Mouse (Mus musculus) limb, embryonic 15.5 days (tissue): Measurements from ENCODE around the gene 4933428G20Rik. TPM values are rescaled to one million over a fixed set of nuclear protein-coding genes. Genes with fewer than 3 reads are reported as not detected.

Experiments
- ATAC-seq: fragments of 200-750 bp; cut with Nextera tagmentation; 2 replicates; pipeline ENCODE4 v1.8.0; 2017; ENCODE audit warnings: low read depth, moderate TSS enrichment; ENCODE audit not compliant: insufficient number of reproducible peaks, low FRiP score, low TSS enrichment
- H3K27ac ChIP-seq: fragments of 300-500 bp; sonication (generic); 2 replicates; pipeline ENCODE4 v1.5.1; 2015; ENCODE audit warnings: moderate library complexity, mild to moderate bottlenecking, inconsistent platforms
- H3K27me3 ChIP-seq: fragments of 300-500 bp; sonication (generic); 2 replicates; pipeline ENCODE4 v1.6.1; 2015; ENCODE audit warnings: inconsistent platforms
- H3K36me3 ChIP-seq: fragments of 300-500 bp; sonication (generic); 2 replicates; pipeline ENCODE4 v1.6.1; 2015; ENCODE audit warnings: inconsistent platforms
- H3K4me1 ChIP-seq: fragments of 300-500 bp; sonication (generic); 2 replicates; pipeline ENCODE4 v1.6.1; 2015; ENCODE audit warnings: inconsistent platforms
- H3K4me2 ChIP-seq: fragments of 300-500 bp; sonication (generic); 2 replicates; pipeline ENCODE4 v1.6.1; 2015; ENCODE audit warnings: mild to moderate bottlenecking, inconsistent platforms
- H3K4me3 ChIP-seq: fragments of 300-500 bp; sonication (generic); 2 replicates; pipeline ENCODE4 v1.5.1; 2015; ENCODE audit warnings: mild to moderate bottlenecking, inconsistent platforms
- H3K9ac ChIP-seq: fragments of 300-500 bp; sonication (generic); 2 replicates; pipeline ENCODE4 v1.6.1; 2015; ENCODE audit warnings: inconsistent platforms
- H3K9me3 ChIP-seq: fragments of 300-500 bp; sonication (generic); 2 replicates; pipeline ENCODE4 v1.6.1; 2016; ENCODE audit warnings: inconsistent platforms
- WGBS: fragments of 180-500 bp; shearing (Covaris S2); methylation state at CpG from one replicate; pipeline ENCODE4 v1.1.7; 2015; 5-methylcytosine and 5-hydroxymethylcytosine counted together
- polyA plus RNA-seq: library from polyadenylated mRNA; unstranded; fragments of >200 nt; fragmentation: Nextera tagmentation; extraction: Ambion mirVana; gene quantifications from 2 replicates; pipeline ENCODE4 v1.2.1, GENCODE M21; 2015

4933428G20Rik gene
- polyA plus RNA-seq, 1 experiment from 2014 or later, result 1.1 TPM

DNA sequence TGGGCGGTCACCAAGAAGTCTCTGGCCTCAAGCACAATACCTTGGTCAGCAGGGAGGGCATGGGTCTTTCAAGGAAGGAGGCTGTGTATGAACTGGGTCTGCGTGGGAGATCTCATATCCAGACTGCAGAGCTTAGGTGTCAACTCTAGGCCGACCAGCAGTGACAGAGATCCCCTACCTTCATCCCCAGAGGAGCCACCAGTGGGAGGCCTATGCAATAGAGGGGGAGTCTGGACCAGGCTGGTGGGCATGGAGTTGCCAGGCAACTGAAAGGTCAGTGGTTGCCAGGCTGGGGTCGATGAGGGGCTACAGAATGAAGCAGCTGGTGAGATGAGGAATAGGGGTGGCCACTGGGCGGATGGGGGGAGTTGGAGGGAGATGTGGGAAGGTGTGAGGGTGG lies 39.5 kb upstream of the 4933428G20Rik start:
- no peak overlapping the region for H3K9ac ChIP-seq
- H3K4me3 ChIP-seq, result no peak overlapping the region
- peaks cover 32% of the 10 kb centered on the region for H3K4me1 ChIP-seq
- no peak for ATAC-seq
- H3K36me3 ChIP-seq, result no peaks in the 10 kb centered on the region
- H3K9me3 ChIP-seq, result no peaks in the 10 kb centered on the region
- 77% methylated on average over 5 of the region's 5 CpGs for WGBS
- H3K4me2 ChIP-seq, result no peak overlapping the region
- H3K27me3 ChIP-seq, result peaks cover 83% of the 10 kb centered on the region
- H3K27ac ChIP-seq, result no peak overlapping the region

DNA sequence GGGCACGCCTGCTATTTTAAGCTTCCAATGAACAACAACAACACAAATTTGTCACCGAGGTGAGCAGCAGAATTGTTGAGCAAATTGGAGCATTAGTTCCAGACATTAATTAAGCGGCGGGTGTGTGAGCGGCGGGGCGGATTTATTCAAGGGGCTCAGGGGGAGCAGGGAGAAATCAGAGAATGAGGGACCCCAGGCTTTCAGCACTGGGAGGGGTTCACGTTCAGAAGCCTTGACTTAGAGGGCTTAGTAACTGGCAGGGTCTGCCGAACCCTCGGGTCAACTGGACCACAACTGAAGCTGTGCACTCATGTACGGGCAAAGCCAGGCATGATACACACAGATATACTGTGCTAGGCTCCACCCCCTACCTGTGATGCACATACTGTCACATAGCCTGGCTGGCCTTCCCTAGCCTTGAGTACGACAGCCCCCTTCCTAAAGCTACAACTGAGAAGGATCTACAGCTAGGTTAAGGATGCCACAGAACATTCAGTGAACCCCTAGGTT lies 37.5 kb upstream of the 4933428G20Rik start:
- 0 out of 2 replicates have a peak overlapping the region, but pooled peaks have one; percentile 14 for H3K9ac ChIP-seq
- H3K27ac ChIP-seq, result no peak overlapping the region
- peaks cover 46% of the 10 kb centered on the region for H3K4me1 ChIP-seq
- H3K4me3 ChIP-seq, result no peak overlapping the region
- H3K36me3 ChIP-seq, result no peaks in the 10 kb centered on the region
- no peaks in the 10 kb centered on the region for H3K9me3 ChIP-seq
- 32% methylated on average over 12 of the region's 12 CpGs for WGBS
- H3K27me3 ChIP-seq, result peaks cover 84% of the 10 kb centered on the region
- ATAC-seq, result no peak
- H3K4me2 ChIP-seq, result peak overlapping the region; percentile 80; the same call in 1 of the 2 replicates

DNA sequence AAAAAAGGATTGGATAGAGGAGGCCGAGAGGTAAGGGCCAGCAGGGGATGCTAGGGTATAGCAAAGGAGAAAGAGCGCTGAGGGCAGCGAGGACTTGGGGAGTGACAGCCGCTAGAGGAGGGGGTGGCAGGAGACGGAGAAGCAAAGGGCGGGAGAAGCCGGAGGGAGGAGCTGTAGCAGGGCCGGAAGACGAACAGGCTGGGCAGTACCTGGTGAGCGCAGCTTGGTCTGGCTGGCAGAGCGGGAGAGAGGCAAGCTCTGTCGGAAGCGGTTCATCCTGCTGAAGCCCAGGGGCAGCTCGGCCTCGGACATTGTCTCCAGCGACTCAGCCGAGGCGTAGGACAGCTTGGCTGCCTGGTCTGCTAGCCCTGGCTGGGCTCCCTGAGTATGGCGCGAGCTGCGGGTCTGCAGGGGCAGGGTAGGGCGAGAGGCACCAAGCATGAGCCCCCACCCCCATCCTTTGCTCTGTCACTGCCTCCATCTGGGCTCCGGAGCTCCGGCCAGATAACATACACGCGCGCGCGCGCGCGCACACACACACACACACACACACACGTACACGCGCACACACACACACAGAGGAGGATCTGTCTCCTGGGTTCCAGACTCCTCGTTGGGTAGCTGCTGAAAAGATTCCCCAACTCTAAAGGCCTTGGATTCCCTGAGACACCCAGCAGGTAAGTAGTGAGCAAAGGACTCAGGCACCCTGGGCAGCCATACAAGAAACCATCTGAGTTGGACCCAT lies 36.9 kb upstream of the 4933428G20Rik start:
- Histone ChIP-seq H3K4me3 (peak overlapping the region; percentile 40), H3K9ac (peak overlapping the region; percentile 14; the same call in 1 of the 2 replicates), H3K27me3 (peaks cover 84% of the 10 kb centered on the region), H3K4me1 (peaks cover 49% of the 10 kb centered on the region), H3K4me2 (peak overlapping the region; percentile 80), H3K9me3 (no peaks in the 10 kb centered on the region), H3K36me3 (no peaks in the 10 kb centered on the region), H3K27ac (no peak overlapping the region)
- under 1% methylated on average over 35 of the region's 36 CpGs for WGBS
- ATAC-seq, result no peak

DNA sequence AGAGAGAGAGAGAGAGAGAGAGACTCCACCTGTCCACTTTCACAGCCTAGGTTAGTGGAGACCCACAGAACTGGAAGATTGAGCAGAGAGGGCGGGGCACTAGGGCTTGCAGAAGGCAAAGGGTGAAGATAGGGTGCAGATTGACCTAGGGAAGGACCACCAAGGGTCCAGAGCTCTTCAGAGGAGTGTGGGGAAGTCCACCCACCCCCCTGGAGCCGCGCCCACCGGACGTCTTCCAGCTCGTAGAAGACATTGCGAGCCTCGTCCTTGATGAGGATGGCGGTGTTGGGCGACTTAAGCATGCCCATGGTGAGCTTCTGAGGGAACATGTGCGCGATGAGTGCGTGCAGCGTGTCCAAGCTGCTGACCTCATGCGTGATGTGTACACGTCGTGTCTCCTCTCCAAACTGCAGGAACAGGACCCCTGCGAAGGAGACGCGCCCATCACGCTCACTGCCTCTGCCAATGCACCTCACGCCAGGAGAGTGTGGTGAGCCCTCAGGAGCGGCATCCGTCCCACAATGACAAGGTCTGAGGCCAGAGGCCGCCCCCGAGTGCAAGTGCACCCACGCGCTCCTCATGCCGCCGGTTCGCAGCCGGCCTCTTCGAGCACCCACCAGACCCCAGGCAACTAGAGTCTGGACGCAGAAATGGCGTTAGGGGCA lies 36.1 kb upstream of the 4933428G20Rik start:
- peak overlapping the region; percentile 80 for H3K4me2 ChIP-seq
- no peak for ATAC-seq
- H3K36me3 ChIP-seq, result no peaks in the 10 kb centered on the region
- H3K4me3 ChIP-seq, result peak overlapping the region; percentile 40
- H3K9me3 ChIP-seq, result no peaks in the 10 kb centered on the region
- H3K4me1 ChIP-seq, result peaks cover 55% of the 10 kb centered on the region
- no peak overlapping the region for H3K27ac ChIP-seq
- H3K9ac ChIP-seq, result peak overlapping the region; percentile 14; the same call in 1 of the 2 replicates
- WGBS, result 12% methylated on average over 35 of the region's 35 CpGs
- H3K27me3 ChIP-seq, result peaks cover 83% of the 10 kb centered on the region

DNA sequence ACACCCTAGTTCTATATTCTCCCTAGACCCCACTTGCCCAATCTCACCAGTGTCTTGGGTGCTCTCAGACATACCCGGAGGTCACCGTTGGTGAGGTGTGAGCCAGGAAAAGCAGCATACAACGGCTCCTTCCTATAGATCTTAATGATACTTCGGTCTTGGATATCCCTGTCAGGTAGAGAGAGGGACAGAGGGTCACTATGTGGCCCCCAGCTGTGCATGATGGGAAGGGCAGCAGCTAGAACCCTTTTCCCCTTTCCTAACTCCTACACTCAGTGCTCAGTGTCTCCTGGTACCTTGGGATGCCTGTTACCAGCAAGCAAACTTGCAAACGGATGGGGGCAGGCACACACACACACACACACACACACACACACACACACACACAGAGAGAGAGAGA lies 35.5 kb upstream of the 4933428G20Rik start:
- no peak overlapping the region for H3K9ac ChIP-seq
- H3K27ac ChIP-seq, result no peak overlapping the region
- H3K27me3 ChIP-seq, result peaks cover 87% of the 10 kb centered on the region
- H3K4me1 ChIP-seq, result peaks cover 50% of the 10 kb centered on the region
- no peak overlapping the region for H3K4me2 ChIP-seq
- no peak overlapping the region for H3K4me3 ChIP-seq
- no peaks in the 10 kb centered on the region for H3K36me3 ChIP-seq
- WGBS, result 50% methylated on average over 5 of the region's 5 CpGs
- no peaks in the 10 kb centered on the region for H3K9me3 ChIP-seq
- ATAC-seq, result no peak

DNA sequence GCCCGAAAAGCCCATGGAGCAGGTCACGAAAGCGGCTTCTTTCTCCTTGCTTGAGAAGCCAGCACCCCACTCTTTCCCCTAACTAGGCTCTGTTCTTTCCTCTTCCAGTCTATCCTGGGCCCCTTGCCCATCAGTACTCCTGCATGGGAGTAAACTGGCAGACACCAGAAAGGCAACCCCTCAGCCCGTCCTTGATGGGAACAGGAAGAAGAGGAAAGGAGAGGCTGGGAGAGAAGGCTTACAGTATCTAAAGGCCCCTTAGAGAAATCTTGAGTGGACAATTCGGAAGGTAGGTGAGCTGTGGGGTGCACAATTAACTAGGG lies 35.1 kb upstream of the 4933428G20Rik start:
- H3K4me1 ChIP-seq, result peaks cover 48% of the 10 kb centered on the region
- no peak overlapping the region for H3K9ac ChIP-seq
- peak overlapping the region; percentile 31; the same call in 1 of the 2 replicates for H3K4me3 ChIP-seq
- no peak for ATAC-seq
- WGBS, result 25% methylated on average over 5 of the region's 5 CpGs
- H3K27me3 ChIP-seq, result peaks cover 91% of the 10 kb centered on the region
- H3K27ac ChIP-seq, result no peak overlapping the region
- H3K9me3 ChIP-seq, result no peaks in the 10 kb centered on the region
- H3K4me2 ChIP-seq, result peak overlapping the region; percentile 47
- no peaks in the 10 kb centered on the region for H3K36me3 ChIP-seq

DNA sequence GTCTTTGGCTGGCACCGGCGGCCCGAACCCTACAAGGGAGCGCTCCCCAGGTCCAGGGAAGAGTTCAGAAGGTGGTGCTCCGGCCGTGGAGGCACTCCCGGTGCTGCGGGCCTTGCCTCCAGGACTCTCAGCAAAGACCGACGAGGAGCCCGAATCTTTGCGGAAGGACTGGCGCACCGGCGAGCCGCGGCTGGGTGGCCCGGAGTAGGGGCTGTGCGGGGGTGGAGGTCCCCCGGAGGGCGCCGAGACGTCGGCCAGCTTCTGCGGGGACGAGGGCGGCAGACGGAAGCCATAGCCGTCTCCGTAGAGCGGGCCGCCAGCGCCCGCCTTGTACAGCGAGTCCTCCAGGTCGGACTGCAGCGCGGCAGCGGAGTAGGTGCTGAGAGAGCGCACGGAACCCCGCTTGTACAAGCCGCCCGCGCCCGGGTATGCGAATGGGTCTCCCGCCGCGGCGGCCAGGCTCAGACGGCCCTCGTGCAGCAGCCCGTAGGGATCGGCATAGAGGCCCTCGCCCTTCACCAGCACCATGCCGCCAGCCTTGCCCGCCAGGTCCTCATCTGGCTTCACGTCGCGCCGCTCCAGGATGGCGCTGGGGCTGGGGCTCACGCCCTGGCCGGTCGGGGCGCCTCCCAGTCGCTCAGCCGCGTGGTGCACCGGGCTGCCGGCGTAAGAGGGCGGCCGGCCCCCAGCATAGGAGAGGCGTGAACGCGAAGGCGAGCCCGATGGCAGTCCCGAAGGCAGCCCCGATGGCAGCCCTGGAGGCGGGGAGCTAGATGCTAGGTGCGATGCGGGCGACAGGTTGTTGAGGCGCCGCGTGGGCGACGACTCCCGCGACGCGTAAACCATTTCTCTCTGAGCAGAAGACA lies 34.5 kb upstream of the 4933428G20Rik start:
- H3K4me1 ChIP-seq, result peaks cover 48% of the 10 kb centered on the region
- H3K4me3 ChIP-seq, result peak overlapping the region; percentile 31
- H3K9ac ChIP-seq, result no peak overlapping the region
- 3% methylated on average over 95 of the region's 95 CpGs for WGBS
- H3K27me3 ChIP-seq, result peaks cover 94% of the 10 kb centered on the region
- H3K36me3 ChIP-seq, result no peaks in the 10 kb centered on the region
- no peaks in the 10 kb centered on the region for H3K9me3 ChIP-seq
- ATAC-seq, result no peak
- H3K4me2 ChIP-seq, result peak overlapping the region; percentile 47
- no peak overlapping the region for H3K27ac ChIP-seq

DNA sequence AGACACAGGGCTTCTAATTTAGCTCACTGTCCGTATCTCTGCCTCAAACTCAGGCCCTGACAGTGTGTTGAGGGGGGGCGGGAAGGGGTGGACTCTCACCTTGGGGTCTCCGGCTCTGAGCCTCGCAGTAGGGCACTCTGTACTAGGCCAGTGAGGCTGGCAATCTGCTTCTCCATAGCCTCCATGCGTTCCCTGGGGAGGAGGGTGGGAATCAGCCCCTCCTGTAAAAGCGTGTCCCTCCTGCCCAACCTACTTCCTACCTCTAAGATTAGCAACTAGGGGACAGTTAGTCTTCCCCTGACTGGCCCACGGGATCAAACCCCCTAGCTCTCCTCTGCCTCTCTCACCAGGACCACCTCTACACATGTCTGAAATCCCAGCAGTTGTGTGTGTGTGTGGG lies 33.5 kb upstream of the 4933428G20Rik start:
- no peak for ATAC-seq
- no peak overlapping the region for H3K27ac ChIP-seq
- H3K4me3 ChIP-seq, result no peak overlapping the region
- H3K27me3 ChIP-seq, result peaks cover 85% of the 10 kb centered on the region
- no peak overlapping the region for H3K9ac ChIP-seq
- H3K4me1 ChIP-seq, result peaks cover 48% of the 10 kb centered on the region
- no peak overlapping the region for H3K4me2 ChIP-seq
- WGBS, result 19% methylated on average over 7 of the region's 7 CpGs
- H3K36me3 ChIP-seq, result no peaks in the 10 kb centered on the region
- no peaks in the 10 kb centered on the region for H3K9me3 ChIP-seq

DNA sequence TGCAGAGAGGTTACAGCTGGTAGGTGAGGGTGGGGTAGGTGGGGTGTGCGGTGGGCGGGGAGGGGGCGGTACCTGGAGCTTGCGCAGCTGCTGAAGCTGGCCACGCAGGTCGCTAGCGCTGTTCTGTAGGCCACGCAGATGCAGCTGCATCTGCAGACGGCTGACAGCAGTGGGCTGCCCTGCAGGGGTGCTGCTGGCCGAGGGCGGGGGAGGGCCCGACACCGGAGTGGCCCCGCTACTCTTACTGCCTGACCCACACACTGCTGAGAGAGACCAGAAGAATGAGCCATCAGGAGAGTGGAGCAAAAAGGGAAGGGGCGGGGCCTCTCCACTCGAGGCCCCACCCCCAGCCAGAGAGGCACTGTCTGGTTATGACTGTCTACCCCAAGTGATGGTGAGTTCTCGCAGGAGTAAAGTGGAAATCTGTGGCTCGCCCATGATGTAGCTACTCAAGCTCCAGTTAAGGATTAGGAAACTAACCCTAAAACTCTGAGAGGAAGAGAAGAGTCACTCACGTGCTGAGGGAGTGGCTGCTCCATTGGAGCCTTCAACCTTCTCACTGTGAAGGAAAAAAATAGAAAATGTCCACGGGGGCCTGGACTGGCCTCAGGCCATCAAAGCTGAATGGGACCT lies 32.9 kb upstream of the 4933428G20Rik start:
- Histone ChIP-seq H3K9me3 (no peaks in the 10 kb centered on the region), H3K4me3 (peak overlapping the region; percentile 26), H3K4me2 (peak overlapping the region; percentile 50), H3K4me1 (peaks cover 48% of the 10 kb centered on the region), H3K9ac (no peak overlapping the region), H3K27me3 (peaks cover 79% of the 10 kb centered on the region), H3K27ac (no peak overlapping the region), H3K36me3 (no peaks in the 10 kb centered on the region)
- peak; percentile 22 for ATAC-seq
- WGBS, result 3% methylated on average over 20 of the region's 20 CpGs

DNA sequence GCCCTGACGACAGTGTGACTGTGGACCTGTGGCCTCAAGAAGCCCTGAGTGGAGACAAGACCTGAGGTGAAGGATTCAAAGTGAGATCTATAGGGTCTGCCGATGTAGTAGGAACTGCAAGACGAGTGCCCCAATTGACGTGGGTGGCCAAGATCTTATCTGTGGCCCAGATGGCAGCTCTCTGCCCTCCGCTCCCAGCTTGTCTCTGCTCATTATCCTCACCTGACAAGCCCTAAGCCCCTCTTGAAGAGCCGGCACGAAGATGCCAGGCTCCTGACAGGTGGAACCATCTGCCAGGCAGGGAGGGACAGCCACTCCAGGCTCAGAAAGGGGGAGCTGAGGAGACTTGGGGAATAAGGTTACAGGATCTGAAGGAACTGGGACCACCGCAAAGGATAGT lies 32.2 kb upstream of the 4933428G20Rik start:
- Histone ChIP-seq H3K27ac (no peak overlapping the region), H3K27me3 (peaks cover 72% of the 10 kb centered on the region), H3K4me3 (no peak overlapping the region), H3K4me2 (peak overlapping the region; percentile 89; the same call in 1 of the 2 replicates), H3K36me3 (no peaks in the 10 kb centered on the region), H3K9me3 (no peaks in the 10 kb centered on the region), H3K9ac (no peak overlapping the region), H3K4me1 (peaks cover 44% of the 10 kb centered on the region)
- WGBS, result 15% methylated on average over 8 of the region's 8 CpGs
- ATAC-seq, result no peak; the same call in 1 of the 2 replicates
